Mouse (Mus musculus): ENCODE measurements around the gene Gm17651.
A peak's percentile ranks its signal among the peaks of the same experiment; 100 is the strongest.

Gm17651 gene

DNA sequence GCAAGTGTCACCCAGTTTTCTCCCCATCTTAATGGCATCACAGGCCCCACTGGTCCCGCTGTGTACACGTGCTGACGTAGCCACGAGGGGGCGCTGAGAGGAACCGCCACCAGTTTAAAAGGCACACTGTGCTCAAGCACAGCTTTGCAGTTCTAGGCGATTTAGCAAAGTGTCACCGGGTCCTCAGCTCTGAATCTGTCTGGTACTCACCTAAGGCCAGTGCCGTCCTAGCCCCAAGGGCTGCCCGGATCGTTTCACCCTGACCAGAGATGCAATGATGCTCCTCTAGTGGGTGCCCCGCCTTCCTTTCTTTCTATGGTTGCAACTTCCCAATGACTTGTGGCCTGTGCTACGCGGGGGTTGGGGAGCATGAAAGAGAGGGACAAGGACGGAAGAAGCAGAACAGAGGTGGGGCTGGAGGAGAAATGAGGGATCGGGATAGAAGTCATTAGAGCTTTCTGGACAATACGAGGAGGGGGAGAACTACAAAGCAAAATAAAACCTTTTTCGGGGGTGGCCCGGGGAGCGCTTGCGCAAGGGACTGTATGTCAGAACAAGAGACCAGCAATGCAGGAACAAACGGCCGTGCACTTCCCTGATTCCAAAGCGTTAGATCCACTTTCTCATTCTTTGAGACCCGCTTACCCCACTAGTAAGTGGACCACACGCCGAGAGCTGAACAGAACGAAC lies 6.3 kb upstream of the Gm17651 start:
- peak; percentile 72 to 79 for DNase-seq (ENCODE audit: low spot score in 2 of 2)

DNA sequence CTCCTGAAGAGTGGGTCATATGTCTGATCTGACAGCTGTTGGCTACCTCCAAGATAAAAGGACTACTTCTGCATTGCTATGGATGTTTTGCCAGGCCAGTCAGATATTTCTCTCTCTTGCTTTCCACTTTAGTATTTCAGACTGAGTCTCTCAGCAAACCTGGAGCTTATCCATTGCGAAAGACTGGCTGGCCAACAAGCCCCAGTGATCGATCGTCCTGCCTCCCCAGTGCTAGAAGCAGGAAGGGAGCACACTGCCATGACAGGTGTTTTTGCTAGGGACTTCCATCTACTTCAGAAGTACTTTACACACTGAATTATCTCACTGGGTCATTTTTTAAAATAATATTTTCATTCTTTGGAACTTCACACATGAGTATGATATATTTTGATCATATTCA lies 3.9 kb upstream of the Gm17651 start:
- DNase-seq (ENCODE audit: low spot score in 2 of 2): no peak

DNA sequence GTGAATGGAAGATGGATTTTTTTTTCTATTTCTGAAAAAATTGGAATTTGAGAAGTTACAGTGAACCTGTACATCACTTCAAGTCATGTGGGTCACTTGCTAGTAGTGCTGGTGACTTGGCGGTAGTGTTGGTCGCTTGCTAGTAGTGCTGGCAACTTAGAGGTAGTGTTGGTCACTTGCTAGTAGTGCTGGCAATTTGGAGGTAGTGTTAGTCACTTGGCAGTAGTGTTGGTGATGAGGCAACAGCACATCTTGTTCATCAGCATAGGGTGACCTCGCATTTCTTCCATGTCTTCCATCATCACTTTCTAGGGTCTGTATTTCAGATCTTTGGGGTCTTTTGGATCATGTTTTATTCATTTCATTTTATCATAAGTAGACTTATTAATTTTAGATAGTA lies 1.6 kb upstream of the Gm17651 start:
- DNase-seq (ENCODE audit: low spot score in 2 of 2): no peak

DNA sequence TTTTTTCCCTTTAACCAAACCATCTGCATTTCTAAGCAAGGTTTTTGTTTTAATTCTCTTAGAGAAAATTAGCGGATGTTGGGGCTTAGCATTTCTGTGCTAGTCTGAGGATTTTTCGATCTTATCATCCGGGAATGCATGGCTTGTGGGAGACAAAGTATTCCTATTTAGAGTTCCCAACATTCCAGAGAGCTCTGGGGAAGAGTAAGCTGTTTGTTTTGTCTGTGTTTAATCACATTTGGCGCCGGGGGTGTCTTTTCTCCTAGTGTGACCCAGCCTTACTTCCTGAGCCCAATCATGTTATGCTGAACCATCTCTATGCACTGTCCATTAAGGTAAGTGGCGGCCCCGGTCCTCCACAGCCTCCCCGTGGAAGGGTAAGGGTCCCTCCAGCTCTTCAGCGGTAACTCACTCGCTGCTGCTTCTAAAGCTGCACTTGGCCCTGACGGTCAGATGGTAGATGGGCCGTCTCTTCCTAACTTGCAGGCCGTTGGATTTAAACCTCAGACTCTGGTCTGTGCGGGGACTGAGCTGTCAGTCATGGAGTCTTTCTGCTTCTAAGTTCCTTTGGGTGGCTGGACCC lies 7.3 kb downstream of the Gm17651 start:
- no peak for DNase-seq (ENCODE audit: low spot score in 2 of 2)

DNA sequence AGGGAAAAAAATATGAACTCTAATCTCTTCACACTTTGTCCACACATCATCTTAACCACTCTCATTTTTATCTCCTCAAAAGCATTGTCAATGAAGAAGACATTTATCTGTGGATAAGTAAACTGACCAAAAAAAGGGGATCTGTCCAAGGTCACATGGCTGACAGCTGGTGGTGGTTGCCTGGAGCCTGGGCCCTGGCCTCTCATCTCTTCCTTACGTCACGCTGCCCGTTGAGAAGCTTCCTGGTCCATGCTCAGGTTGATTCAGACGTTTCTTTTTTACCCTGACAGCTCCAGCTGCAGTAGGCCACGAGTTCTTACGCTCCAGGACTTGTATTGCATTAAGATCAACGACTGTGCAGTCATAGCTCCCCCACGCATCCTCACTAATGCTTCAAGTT lies 8.3 kb downstream of the Gm17651 start:
- DNase-seq (ENCODE audit: low spot score in 2 of 2): no peak

DNA sequence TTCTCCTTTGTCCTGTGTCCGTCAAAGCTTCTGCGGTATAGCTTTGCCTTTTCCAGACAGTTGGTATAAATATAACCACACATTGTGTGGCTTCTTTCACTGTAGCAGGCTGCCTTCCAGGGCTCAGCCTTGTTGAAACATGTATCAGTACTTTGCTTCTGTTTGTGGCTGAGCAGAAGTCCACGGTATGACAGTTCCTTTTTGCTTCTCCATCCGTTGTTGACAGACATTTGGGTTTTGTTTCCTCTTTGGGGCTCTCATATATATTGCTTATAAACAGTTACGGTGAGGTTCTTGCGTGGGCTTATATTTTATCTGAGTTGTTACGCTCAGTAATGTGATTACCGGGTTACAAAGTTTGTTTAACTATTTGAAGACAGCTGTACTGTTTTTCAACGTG lies 9.0 kb downstream of the Gm17651 start:
- DNase-seq (ENCODE audit: low spot score in 2 of 2): no peak

DNA sequence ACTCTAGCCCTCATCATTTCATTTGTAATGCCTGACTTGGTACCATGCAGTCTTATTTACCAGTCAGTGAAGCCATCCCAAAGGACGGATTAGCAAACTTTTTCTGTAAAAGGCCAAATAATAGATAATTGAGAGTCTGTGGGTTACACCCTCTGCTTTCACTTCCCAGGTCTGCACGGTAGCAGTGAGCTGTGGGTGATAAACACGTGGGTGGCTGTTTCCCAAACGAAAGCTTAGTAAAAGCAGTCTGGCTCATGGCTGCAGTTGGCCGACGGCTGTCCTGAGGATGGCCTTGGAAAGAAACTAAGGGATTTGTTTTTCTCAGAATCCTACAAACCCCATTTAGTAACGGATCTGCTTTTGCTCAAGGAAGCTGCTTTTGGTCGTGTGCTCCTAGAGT lies 13.3 kb downstream of the Gm17651 start:
- DNase-seq (ENCODE audit: low spot score in 2 of 2): no peak

DNA sequence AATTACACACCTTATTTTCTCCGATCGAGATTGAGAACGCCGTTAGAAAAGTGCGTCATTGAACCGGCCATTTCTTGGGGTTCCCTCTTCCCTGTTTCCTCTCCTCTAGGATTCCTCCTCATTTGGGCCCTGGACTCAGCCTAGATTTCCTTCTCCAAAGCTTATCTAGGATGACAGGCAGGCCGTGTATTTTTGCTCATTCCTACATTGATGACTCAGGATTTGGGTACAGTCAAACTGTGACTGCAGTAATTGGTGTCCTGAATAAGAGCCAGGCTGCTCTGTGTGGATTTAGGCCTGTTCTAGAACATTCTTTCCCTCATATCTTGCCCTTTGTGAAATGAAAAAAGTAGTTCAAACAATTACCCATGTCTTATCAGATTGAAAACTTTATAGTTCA lies 14.7 kb downstream of the Gm17651 start:
- no peak for DNase-seq (ENCODE audit: low spot score in 2 of 2)

DNA sequence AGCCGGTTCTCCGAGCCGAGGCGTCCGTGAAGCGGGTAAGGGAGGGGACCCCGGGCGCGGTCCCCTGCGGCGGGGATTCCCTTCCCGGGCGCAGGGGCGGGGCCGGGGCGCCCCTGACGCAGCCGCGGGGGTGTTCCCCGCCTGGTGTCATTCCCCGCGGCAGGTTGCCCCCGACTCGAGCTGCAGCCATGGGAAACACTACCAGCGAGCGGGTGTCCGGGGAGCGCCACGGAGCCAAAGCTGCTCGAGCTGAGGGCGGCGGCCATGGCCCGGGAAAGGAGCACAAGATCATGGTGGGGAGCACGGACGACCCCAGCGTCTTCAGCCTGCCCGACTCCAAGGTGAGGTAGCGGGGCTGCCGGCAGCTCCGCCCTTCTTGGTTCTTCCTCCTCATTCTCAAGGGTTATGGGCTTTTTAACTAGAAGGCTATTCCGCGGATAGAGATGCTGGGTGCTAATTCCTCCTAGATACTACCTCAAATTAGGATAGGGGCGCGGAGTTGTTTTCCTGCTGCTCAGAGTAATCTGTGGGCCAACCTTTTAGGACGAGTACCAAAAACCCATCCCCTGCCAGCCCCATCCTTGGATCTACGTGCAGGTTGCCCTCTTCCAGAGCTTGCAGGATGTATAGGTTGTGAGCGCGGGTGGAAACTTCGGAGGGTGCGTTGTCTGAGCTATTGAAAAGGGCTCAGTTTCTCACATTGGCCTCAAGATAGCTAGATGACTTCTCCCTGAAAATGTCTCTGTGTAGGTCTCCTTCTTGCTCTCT lies 15.9 kb downstream of the Gm17651 start:
- no peak for DNase-seq (ENCODE audit: low spot score in 2 of 2)

DNA sequence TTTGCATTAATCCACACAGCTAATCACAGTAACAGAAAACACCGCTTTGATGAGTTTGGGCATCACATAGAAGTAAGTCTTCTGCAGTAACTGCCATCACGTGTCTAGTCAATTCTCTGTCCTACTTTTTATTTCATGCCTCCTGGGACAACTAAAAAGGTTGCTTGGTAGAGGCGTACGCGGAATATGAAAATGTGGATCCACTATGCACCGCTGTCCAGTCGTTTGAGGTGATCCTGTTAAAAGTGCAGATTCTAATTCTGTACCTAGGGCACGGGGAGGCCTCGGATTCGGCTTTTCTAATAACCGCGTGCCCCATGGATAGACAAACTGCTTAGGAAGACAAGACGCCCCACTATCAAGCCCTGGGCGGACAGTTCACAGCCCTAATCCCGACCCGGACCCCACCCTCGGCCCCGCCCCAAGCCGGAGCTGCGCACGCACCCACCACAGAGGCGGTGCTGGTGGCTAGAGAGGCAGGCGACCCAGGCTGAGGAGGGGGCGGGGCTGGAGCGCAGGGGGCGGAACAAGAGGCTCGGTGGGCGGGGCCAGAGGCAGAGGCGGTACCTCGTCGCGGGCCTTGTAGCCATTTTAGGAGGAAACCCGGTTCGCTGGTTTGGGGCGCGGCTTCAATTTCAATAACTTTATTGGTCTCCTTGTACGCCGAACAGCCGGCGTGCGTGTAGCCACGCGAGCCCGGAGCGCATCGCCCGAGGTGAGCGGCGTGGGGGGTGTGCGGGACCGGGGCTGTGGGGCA lies 16.7 kb downstream of the Gm17651 start, which contains the start of gene Prkab2:
Gene Prkab2, plus strand, starts transcription at position 539 of the 757 bp plus-strand sequence.
- peak; percentile 98 to 100 for DNase-seq (ENCODE audit: low spot score in 2 of 2)

DNA sequence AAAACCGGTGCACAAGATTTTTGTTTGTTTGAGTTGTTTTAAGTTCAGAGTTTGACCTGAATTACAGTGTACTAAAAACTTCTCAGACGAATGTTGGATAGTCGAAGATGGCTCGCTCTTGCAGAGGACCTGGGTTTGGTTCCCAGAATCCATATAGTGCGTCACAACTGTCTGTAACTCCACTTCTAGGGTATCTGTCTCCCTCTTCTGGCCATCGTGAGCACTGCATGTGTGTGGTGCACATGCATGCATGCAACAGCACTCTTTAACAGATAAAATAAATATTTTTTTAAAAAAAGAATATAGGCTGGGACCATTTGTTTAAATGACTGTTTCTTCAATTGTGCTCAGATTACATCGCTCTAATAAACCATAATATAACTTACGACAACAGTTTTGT lies 19.6 kb downstream of the Gm17651 start:
- DNase-seq (ENCODE audit: low spot score in 2 of 2): peak in 1 of 2 experiments; percentile 52

DNA sequence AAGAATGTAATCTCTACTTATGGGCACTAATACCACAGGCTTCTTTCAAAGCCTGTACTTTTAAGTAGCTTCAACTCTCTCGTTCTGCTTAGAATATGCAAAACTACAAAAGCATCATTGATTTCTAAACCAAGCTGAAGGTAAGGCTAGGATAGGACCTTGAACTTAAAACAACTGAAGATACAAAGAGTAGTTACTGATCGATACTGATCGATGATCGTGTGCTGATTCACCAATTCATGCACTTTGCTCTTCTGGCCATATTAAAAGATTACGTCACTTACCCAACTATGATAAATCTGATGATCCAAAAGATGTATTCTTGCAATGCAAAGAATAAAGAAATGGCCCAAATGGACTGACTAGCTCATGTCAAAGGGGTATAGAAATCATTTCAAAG lies 20.7 kb downstream of the Gm17651 start:
- DNase-seq (ENCODE audit: low spot score in 2 of 2): no peak

DNA sequence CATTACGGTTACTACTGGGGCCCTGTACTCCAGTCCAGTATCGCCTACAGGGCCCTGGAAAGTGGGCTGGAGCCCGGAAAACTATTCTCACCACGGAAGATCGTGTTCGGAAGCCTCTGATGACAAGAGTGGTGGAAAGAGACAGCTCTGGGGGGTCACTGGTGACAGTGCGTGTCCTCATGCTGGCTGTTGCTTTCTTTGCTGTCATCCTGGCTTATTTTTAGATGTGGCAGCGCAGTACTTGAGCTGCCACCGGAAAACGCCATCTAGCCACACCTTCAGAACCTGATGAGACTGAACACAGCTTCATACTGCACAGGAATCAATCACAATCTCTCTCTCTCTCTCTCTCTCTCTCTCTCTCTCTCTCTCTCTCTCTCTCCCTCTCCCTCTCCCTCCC lies 22.9 kb downstream of the Gm17651 start:
- no peak for DNase-seq (ENCODE audit: low spot score in 2 of 2)

DNA sequence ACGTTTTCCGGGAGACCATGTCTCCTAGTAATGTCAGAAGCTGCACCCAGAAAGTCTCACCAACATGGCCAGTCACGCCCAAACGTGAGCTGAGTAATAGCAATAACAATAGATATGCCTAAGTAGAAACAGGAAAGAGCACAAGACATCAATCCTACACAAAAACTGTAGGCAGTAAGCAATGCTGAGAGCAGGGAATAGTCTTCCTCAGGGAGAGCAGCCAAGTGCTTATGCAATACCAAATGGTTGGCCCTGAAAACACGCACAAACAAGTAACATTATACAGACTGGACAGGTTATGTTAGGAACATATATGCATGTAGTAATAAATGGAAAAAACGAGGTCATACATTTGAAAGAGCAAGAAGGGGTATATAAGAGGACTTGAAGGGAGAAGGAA lies 25.0 kb downstream of the Gm17651 start:
- DNase-seq (ENCODE audit: low spot score in 2 of 2): no peak

DNA sequence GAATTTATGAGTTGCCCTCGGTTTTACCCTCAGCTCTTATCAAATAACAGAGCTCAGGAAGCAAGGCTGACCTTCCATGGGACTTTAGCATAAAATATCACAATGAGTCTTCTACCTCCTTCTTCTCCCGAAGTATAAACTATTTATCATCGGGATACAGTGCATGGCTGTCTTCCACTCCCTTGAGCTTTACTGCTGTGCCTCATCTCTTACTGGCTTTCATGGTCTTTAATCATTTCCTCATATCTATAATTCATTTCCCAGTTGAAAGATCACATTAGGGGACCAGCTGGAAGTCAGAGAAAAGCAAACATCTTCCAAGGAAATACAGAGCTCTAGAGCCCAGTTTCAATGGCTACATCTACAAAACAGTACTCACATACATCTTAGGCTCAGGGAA lies 25.5 kb downstream of the Gm17651 start:
- no peak for DNase-seq (ENCODE audit: low spot score in 2 of 2)

DNA sequence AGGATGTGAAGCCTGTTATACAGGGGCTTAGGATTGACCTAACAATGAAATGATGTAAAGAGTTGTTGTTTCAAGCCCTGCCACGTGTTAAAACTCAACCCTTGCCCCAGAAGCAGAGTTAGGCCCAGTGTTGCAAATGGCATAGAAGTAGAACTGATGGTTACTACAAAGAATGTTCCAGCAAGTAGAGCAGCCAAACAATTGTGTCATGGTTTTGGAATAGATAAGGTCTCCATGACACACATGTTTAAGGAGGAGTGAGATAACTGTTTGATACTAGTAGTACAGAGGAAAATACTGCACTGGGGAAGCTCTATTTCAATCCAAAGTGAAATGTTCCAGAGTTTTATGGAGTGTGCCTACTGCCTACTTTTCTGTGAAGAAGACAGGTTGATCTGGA lies 26.0 kb downstream of the Gm17651 start:
- no peak for DNase-seq (ENCODE audit: low spot score in 2 of 2)

DNA sequence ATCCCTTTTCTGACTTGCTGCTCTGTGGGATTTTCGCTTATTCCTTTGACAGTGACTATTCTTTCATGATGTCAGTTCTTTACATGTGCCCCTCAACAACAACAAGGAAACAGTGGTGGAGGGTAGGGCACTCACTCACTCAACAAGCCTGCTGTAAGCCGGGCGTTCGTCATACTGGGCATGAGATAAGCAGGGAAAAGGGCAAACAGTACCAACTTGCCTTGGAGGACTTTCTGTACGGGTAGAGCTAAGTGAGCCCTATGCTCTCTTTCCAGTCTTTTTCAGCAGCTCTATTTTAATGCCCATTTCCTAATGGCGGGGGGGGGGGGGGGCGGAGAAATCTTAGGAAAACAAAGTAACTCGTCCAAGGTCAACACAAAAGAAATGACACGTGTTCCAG lies 32.5 kb downstream of the Gm17651 start:
- DNase-seq (ENCODE audit: low spot score in 2 of 2): no peak

DNA sequence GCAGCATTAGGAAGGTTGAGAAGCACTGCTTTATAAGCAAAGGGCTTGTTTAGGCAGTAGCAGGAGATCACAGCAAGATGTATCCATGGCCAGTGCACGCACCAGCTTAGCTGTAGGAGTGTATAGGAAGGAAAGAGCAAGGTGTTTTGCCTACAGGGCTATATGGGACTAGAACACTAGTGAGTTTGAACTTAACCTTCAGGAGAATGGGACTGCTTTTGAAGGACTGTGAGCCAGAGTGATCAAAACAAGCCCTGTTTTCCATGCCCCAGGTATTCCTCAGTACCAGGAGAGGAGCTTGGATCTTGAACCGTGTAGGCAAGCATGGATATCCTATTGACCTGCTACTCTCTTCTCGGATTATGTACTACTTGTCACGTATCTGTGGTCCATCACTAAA lies 33.1 kb downstream of the Gm17651 start:
- no peak for DNase-seq (ENCODE audit: low spot score in 2 of 2)

DNA sequence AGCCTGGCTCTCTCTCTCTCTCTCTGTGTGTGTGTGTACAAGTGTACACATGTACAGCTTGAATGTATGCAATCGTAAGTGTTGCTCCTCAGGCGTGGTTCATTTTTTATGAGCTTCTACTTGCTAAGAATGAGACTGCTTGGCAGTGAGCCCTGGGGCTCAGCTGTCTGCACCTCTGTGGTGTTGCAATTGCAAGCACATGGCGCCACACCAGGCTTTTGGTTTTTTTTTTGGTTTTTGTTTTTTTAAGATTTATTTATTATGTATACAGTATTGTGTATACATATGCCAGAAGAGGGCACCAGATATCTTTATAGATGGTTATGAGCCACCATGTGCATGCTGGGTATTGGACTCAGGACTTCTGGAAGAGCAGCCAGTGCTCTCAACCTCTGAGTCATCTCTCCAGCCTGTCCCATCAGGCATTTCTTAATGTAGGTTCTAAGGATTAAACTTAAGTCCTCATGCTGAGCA lies 40.2 kb downstream of the Gm17651 start:
- DNase-seq (ENCODE audit: low spot score in 2 of 2): peak in 1 of 2 experiments; percentile 82

DNA sequence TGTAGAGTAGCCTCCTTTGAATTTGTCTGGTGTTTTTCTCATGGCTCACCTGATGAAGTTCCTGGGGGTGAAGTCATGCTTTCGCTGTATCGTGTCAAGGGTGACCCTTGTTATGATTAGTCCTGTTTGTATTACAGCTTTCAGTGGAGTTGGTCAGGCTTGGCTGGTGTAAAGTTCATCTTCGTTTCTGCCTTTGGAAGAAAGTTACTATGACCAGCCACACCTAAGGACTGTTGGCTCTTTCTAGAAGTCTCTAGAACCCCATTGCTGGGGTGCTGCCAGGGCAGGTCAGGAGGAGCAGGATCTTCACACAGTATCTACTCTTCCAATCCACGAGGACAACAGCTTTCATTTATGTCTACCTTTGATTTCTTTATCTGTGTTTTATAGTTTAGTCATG lies 41.0 kb downstream of the Gm17651 start:
- DNase-seq (ENCODE audit: low spot score in 2 of 2): no peak

DNA sequence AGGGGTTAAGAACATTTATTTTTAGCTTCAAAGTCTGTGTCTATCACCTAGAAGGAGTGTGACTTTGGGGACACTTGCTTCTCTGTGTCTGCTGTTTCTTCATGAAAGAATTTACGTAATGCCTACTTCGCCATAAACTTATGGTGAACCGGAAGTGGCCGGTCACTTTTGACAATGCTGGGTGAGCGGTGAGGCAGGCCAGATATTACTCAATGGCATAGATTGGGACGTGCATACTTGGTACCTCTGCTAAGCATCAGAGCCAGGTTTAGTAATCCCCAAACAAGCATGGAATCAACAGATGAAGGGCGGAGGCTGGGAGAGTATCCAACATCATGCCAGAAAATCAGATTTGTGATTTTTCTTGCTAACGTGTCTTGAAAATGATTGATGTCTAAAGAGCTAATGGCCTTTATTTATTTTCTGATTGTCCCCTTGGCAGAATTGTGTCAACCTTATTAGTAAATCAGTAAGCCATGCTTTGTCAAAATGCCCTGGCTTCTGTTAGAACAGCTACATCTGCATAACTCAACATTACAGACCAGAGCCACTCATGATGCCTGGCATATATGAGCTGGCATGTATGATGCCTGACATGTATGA lies 43.1 kb downstream of the Gm17651 start:
- DNase-seq (ENCODE audit: low spot score in 2 of 2): no peak

DNA sequence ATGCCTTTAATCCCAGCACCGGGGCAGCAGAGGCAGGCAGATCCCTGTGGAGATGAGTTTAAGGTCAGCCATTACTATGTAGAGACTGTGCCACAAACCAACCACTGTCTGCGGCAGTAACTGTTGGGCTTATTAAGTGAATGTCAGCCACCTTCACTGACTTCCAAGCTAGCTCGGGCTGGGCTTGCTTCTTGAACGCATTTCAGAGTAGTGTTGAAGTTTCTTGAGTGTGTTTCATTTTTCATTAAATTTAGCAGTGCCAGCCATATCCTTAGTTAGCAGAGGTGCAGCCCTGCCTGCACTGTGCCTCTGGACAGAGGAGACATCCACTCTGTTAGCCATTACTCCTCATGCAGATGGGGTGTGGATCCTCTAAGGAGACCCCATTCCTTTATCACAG lies 43.7 kb downstream of the Gm17651 start:
- DNase-seq (ENCODE audit: low spot score in 2 of 2): no peak
